In genomic region chr9:77427292-77428114, GRCm38 (mm10) we compare ENCODE assay signal across 8 mouse cellular contexts.
A peak's percentile ranks its signal among the peaks of the same experiment; 100 is the strongest.
DNase-seq lines count a peak whose midpoint lies in the region; ATAC-seq lines count a peak whose summit lies in the region.

No protein-coding gene starts in this region.

- H3K4me2 ChIP-seq in forebrain, embryonic 12.5 days = peak overlapping the region; percentile 38

- peak overlapping the region; percentile 39; the same call in 1 of the 2 replicates for H3K9ac ChIP-seq in forebrain, embryonic 12.5 days

- DNase-seq in cerebellum, adult 11-12 months = no peak
- DNase-seq in heart, postnatal 4 days = peak; percentile 37
- peak; percentile 59 for DNase-seq in limb, embryonic 10.5 days (ENCODE audit: low spot score)
- DNase-seq in mesoderm, embryonic 11.5 days (ENCODE audit: low read depth, low spot score) = peak; percentile 74
- peak; percentile 37 for DNase-seq in urinary bladder, adult 2 months (ENCODE audit: low spot score)
- DNase-seq in cerebellum, adult 9-11 months = no peak

- no peak overlapping the region for H3K4me3 ChIP-seq in forebrain, embryonic 12.5 days (replicated peaks)
- peak overlapping the region; percentile 43 for H3K4me3 ChIP-seq in limb, embryonic 10.5 days

- H3K9me3 ChIP-seq in forebrain, embryonic 12.5 days = no peaks in the 10 kb centered on the region
- H3K9me3 ChIP-seq in limb, embryonic 10.5 days (replicated peaks) = no peaks in the 10 kb centered on the region

- peaks cover 17% of the 10 kb centered on the region for H3K36me3 ChIP-seq in forebrain, embryonic 12.5 days (replicated peaks)
- H3K36me3 ChIP-seq in limb, embryonic 10.5 days = peaks cover 7% of the 10 kb centered on the region

- H3K27ac ChIP-seq in forebrain, embryonic 12.5 days = peak overlapping the region; percentile 59; the same call in 1 of the 2 replicates
- peak overlapping the region; percentile 77 for H3K27ac ChIP-seq in limb, embryonic 10.5 days

- WGBS in forebrain, embryonic 12.5 days = 37% methylated on average over 23 of the region's 23 CpGs
- 19% methylated on average over 23 of the region's 23 CpGs for WGBS in limb, embryonic 10.5 days

- no peaks in the 10 kb centered on the region for H3K27me3 ChIP-seq in forebrain, embryonic 12.5 days
- no peaks in the 10 kb centered on the region for H3K27me3 ChIP-seq in limb, embryonic 10.5 days (ENCODE audit: low read depth, poor library complexity, severe bottlenecking)

- H3K4me1 ChIP-seq in forebrain, embryonic 12.5 days = peaks cover 18% of the 10 kb centered on the region
- peaks cover 38% of the 10 kb centered on the region for H3K4me1 ChIP-seq in limb, embryonic 10.5 days

- ATAC-seq in cerebellum, adult (ENCODE audit: insufficient number of reproducible peaks, low FRiP score, low TSS enrichment) = 0 out of 2 replicates have a peak, but pooled peaks have one; percentile 10
- peak; percentile 86 for ATAC-seq in forebrain, embryonic 12.5 days (ENCODE audit: low FRiP score)

Comparison
In these comparisons a context has a peak if more than half of its experiments do, and no peak if none do; other contexts are left out.
1. DNase-seq: peak in heart, postnatal 4 days (single experiment), limb, embryonic 10.5 days (single experiment), mesoderm, embryonic 11.5 days (single experiment) and urinary bladder, adult 2 months (single experiment); none in cerebellum, adult 11-12 months (single experiment) and cerebellum, adult 9-11 months (single experiment).